Mouse (Mus musculus) forebrain, embryonic 13.5 days (tissue): ENCODE measurements around the gene Tbx4. TPM values are rescaled to one million over a fixed set of nuclear protein-coding genes. Genes with fewer than 3 reads are reported as not detected.

Experiments
- ATAC-seq: fragments of 200-750 bp; cut with Nextera tagmentation; 2 replicates; pipeline ENCODE4 v1.8.0; 2017
- H3K27ac ChIP-seq: fragments of 300-500 bp; sonication (generic); 2 replicates; pipeline ENCODE4 v1.5.1; 2015; ENCODE audit warnings: inconsistent platforms, mild to moderate bottlenecking, moderate library complexity
- H3K27me3 ChIP-seq: fragments of 300-500 bp; sonication (generic); 2 replicates; pipeline ENCODE4 v1.6.1; 2015; ENCODE audit warnings: mild to moderate bottlenecking, inconsistent platforms
- H3K36me3 ChIP-seq: fragments of 300-500 bp; sonication (generic); 2 replicates; pipeline ENCODE4 v1.6.1; 2015; ENCODE audit warnings: mild to moderate bottlenecking, inconsistent platforms; ENCODE audit not compliant: poor library complexity, severe bottlenecking
- H3K4me1 ChIP-seq: fragments of 300-500 bp; sonication (generic); 2 replicates; pipeline ENCODE4 v1.6.1; 2015; ENCODE audit warnings: inconsistent platforms
- H3K4me2 ChIP-seq: fragments of 300-500 bp; sonication (generic); 2 replicates; pipeline ENCODE4 v1.6.1; 2015; ENCODE audit warnings: inconsistent platforms, mild to moderate bottlenecking, moderate library complexity
- H3K4me3 ChIP-seq: fragments of 300-500 bp; sonication (generic); 2 replicates; pipeline ENCODE4 v1.5.1; 2015; ENCODE audit warnings: mild to moderate bottlenecking, inconsistent platforms
- H3K9ac ChIP-seq: fragments of 300-500 bp; sonication (generic); 2 replicates; pipeline ENCODE4 v1.6.1; 2015; ENCODE audit warnings: mild to moderate bottlenecking, inconsistent platforms
- H3K9me3 ChIP-seq: fragments of 300-500 bp; sonication (generic); replicated peaks from 2 replicates; pipeline ENCODE4 v1.6.1; 2016; ENCODE audit warnings: inconsistent platforms
- WGBS: fragments of 180-500 bp; shearing (Covaris S2); methylation state at CpG from one replicate; pipeline ENCODE4 v1.1.7; 2015; 5-methylcytosine and 5-hydroxymethylcytosine counted together
- polyA plus RNA-seq: library from polyadenylated mRNA; unstranded; fragments of >200 nt; fragmentation: Nextera tagmentation; extraction: Ambion mirVana; gene quantifications from 2 replicates; pipeline ENCODE4 v1.2.1, GENCODE M21; 2015

Tbx4 gene
- 0.06 and 0.26 TPM in 2 replicates for polyA plus RNA-seq

- ATAC-seq: no peak
- H3K4me3 ChIP-seq: no peak within 1 kb of the TSS
- peaks cover 4% of the 10 kb centered on the region; the same call in 1 of the 2 replicates for H3K4me1 ChIP-seq
- H3K36me3 ChIP-seq: no peaks in the 10 kb centered on the region
- H3K27ac ChIP-seq: no peak within 1 kb of the TSS
- H3K9me3 ChIP-seq: no peaks in the 10 kb centered on the region
- WGBS: 10% methylated on average over 19 of the region's 28 CpGs
- no peak within 1 kb of the TSS for H3K9ac ChIP-seq
- no peak within 1 kb of the TSS for H3K4me2 ChIP-seq
- H3K27me3 ChIP-seq: peaks cover 89% of the 10 kb centered on the region
Measured at GRCm38 (mm10) chr11:85885665-85886428, at the start of gene Tbx4. Gene Tbx4, plus strand, starts transcription at chr11:85886422.

GRCm38 (mm10) chr11:85836523-85837290 lies 49.5 kb upstream of the Tbx4 start:
- no peaks in the 10 kb centered on the region for H3K36me3 ChIP-seq
- ATAC-seq: no peak
- H3K4me3 ChIP-seq: no peak overlapping the region
- no peak overlapping the region for H3K4me2 ChIP-seq
- no peak overlapping the region for H3K27ac ChIP-seq
- no peaks in the 10 kb centered on the region for H3K9me3 ChIP-seq
- H3K27me3 ChIP-seq: peaks cover 98% of the 10 kb centered on the region
- H3K9ac ChIP-seq: no peak overlapping the region
- peaks cover 37% of the 10 kb centered on the region for H3K4me1 ChIP-seq
- 1% methylated on average over 32 of the region's 32 CpGs for WGBS

- no peak for ATAC-seq
- Histone ChIP-seq H3K9ac (no peak overlapping the region), H3K4me2 (no peak overlapping the region), H3K9me3 (no peaks in the 10 kb centered on the region), H3K4me1 (peaks cover 36% of the 10 kb centered on the region), H3K4me3 (no peak overlapping the region), H3K27me3 (peaks cover 98% of the 10 kb centered on the region), H3K27ac (no peak overlapping the region), H3K36me3 (no peaks in the 10 kb centered on the region)
- WGBS: under 1% methylated on average over 18 of the region's 18 CpGs
Measured at GRCm38 (mm10) chr11:85837291-85837647, 49.0 kb upstream of the Tbx4 start.

GRCm38 (mm10) chr11:85837648-85838423 lies 48.4 kb upstream of the Tbx4 start:
- H3K4me1 ChIP-seq: peaks cover 36% of the 10 kb centered on the region
- H3K4me2 ChIP-seq: peak overlapping the region; percentile 18; the same call in 1 of the 2 replicates
- peak overlapping the region; percentile 14; the same call in 1 of the 2 replicates for H3K4me3 ChIP-seq
- under 1% methylated on average over 66 of the region's 67 CpGs for WGBS
- H3K36me3 ChIP-seq: no peaks in the 10 kb centered on the region
- H3K27me3 ChIP-seq: peaks cover 98% of the 10 kb centered on the region
- no peak overlapping the region for H3K9ac ChIP-seq
- ATAC-seq: no peak
- no peaks in the 10 kb centered on the region for H3K9me3 ChIP-seq
- no peak overlapping the region for H3K27ac ChIP-seq

GRCm38 (mm10) chr11:85838424-85839257 lies 47.6 kb upstream of the Tbx4 start:
- Histone ChIP-seq H3K9me3 (no peaks in the 10 kb centered on the region), H3K27me3 (peaks cover 100% of the 10 kb centered on the region), H3K4me3 (peak overlapping the region; percentile 14; the same call in 1 of the 2 replicates), H3K4me1 (peaks cover 38% of the 10 kb centered on the region), H3K9ac (no peak overlapping the region), H3K27ac (no peak overlapping the region), H3K4me2 (no peak overlapping the region), H3K36me3 (no peaks in the 10 kb centered on the region)
- WGBS: 3% methylated on average over 20 of the region's 20 CpGs
- ATAC-seq: no peak

- no peak for ATAC-seq
- Histone ChIP-seq H3K4me3 (no peak overlapping the region), H3K9ac (no peak overlapping the region), H3K27me3 (peaks cover 99% of the 10 kb centered on the region), H3K4me1 (peaks cover 46% of the 10 kb centered on the region), H3K9me3 (no peaks in the 10 kb centered on the region), H3K36me3 (no peaks in the 10 kb centered on the region), H3K27ac (no peak overlapping the region), H3K4me2 (no peak overlapping the region)
- WGBS: 8% methylated on average over 7 of the region's 7 CpGs
Measured at GRCm38 (mm10) chr11:85839258-85840030, 46.8 kb upstream of the Tbx4 start.

GRCm38 (mm10) chr11:85840031-85840802 lies 46.0 kb upstream of the Tbx4 start:
- Histone ChIP-seq H3K27me3 (peaks cover 99% of the 10 kb centered on the region), H3K4me3 (peak overlapping the region; percentile 14), H3K9ac (no peak overlapping the region), H3K9me3 (no peaks in the 10 kb centered on the region), H3K27ac (no peak overlapping the region), H3K36me3 (no peaks in the 10 kb centered on the region), H3K4me1 (peaks cover 48% of the 10 kb centered on the region), H3K4me2 (peak overlapping the region; percentile 15; the same call in 1 of the 2 replicates)
- ATAC-seq: no peak
- 4% methylated on average over 27 of the region's 27 CpGs for WGBS

- peaks cover 48% of the 10 kb centered on the region for H3K4me1 ChIP-seq
- peaks cover 99% of the 10 kb centered on the region for H3K27me3 ChIP-seq
- H3K27ac ChIP-seq: no peak overlapping the region
- H3K4me3 ChIP-seq: peak overlapping the region; percentile 14
- peak overlapping the region; percentile 15; the same call in 1 of the 2 replicates for H3K4me2 ChIP-seq
- no peak for ATAC-seq
- no peaks in the 10 kb centered on the region for H3K9me3 ChIP-seq
- no peak overlapping the region for H3K9ac ChIP-seq
- no peaks in the 10 kb centered on the region for H3K36me3 ChIP-seq
- WGBS: 3% methylated on average over 21 of the region's 21 CpGs
Measured at GRCm38 (mm10) chr11:85840803-85841145, 45.4 kb upstream of the Tbx4 start.

GRCm38 (mm10) chr11:85841211-85841681 lies 45.0 kb upstream of the Tbx4 start:
- H3K4me3 ChIP-seq: no peak overlapping the region
- WGBS: 8% methylated on average over 8 of the region's 8 CpGs
- H3K4me1 ChIP-seq: peaks cover 48% of the 10 kb centered on the region
- H3K9me3 ChIP-seq: no peaks in the 10 kb centered on the region
- H3K4me2 ChIP-seq: peak overlapping the region; percentile 64
- H3K36me3 ChIP-seq: no peaks in the 10 kb centered on the region
- H3K9ac ChIP-seq: no peak overlapping the region
- peaks cover 99% of the 10 kb centered on the region for H3K27me3 ChIP-seq
- ATAC-seq: no peak
- H3K27ac ChIP-seq: no peak overlapping the region

- Histone ChIP-seq H3K4me1 (peaks cover 44% of the 10 kb centered on the region), H3K27me3 (peaks cover 99% of the 10 kb centered on the region), H3K4me2 (peak overlapping the region; percentile 64), H3K9me3 (no peaks in the 10 kb centered on the region), H3K36me3 (no peaks in the 10 kb centered on the region), H3K27ac (no peak overlapping the region), H3K4me3 (peak overlapping the region; percentile 34), H3K9ac (peak overlapping the region; percentile 43; the same call in 1 of the 2 replicates)
- under 1% methylated on average over 32 of the region's 32 CpGs for WGBS
- peak; percentile 68 for ATAC-seq
Measured at GRCm38 (mm10) chr11:85841980-85842379, 44.2 kb upstream of the Tbx4 start.
